Mouse (Mus musculus) stomach, postnatal 0 days (tissue): ENCODE data around the gene Mad1l1.

ENCODE experiments used
- CTCF ChIP-seq: IDR thresholded peaks from 2 replicates; pipeline ENCODE4 v1.5.1; 2016; ENCODE audit warnings: antibody characterized with exemption, low read depth, mild to moderate bottlenecking, moderate library complexity
- EP300 ChIP-seq: optimal IDR thresholded peaks from 2 replicates; pipeline ENCODE3; 2016; ENCODE audit warnings: antibody characterized with exemption

- TF ChIP-seq CTCF (no peak), EP300 (no peak)
Observed at GRCm38 (mm10) chr5:140115434-140116271, 205.7 kb downstream of the Mad1l1 start.
